Mouse (Mus musculus): Measurements from ENCODE around the gene Lipt1.

Lipt1 gene

DNA sequence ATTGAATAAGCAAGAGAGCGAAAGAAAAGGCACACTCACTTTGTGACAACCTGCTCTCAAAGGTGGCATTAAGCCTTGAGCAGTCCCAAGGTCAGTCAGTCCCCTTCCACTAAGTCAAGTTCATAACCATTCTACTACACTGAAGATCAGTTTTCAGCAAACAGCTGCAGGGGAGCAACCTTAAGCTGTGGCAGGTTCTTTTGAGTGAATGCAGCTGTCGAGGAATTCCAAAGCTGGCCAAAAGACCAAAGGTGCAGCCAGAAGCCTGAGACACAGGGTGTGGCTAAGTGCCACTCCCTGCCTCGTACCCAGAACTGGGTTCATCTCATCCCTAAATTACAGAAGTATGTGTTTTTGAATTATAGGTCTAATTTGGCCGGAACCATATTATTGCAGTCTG, 28.3 kb downstream of the Lipt1 start:
- no peak for DNase-seq (ENCODE audit: low spot score)

- DNase-seq (ENCODE audit: low spot score): no peak
Observed at GRCm38 (mm10) chr1:37900288-37900687, 28.8 kb downstream of the Lipt1 start.

DNA sequence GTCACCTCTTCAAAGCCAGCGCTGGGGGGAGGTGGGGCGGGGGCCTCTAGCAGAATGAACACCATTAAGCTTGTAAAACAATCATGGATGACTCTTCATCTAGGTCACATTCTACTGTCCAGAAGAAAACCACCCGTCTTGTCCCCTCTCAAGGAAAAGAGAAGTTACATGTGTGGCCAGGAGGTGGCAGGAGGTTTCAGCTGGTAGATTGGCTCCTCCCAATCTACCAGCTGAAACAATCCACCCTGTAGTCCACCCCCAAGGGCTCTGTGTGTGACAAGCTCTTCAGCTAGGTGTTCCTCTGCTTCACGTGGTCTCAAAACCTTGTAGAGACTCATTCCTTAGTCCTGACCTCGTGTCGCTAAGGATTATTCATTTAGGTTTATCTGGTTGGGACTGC, 31.6 kb downstream of the Lipt1 start:
- no peak for DNase-seq (ENCODE audit: low spot score)

- DNase-seq (ENCODE audit: low spot score): no peak
Observed at GRCm38 (mm10) chr1:37912751-37913150, 41.2 kb downstream of the Lipt1 start.

- no peak for DNase-seq (ENCODE audit: low spot score)
Observed at GRCm38 (mm10) chr1:37916393-37916792, 44.9 kb downstream of the Lipt1 start, which contains the start of gene Lyg2. Gene Lyg2, minus strand, starts transcription at chr1:37916493.

- no peak for DNase-seq (ENCODE audit: low spot score)
Observed at GRCm38 (mm10) chr1:37917666-37918065, 46.1 kb downstream of the Lipt1 start.

DNA sequence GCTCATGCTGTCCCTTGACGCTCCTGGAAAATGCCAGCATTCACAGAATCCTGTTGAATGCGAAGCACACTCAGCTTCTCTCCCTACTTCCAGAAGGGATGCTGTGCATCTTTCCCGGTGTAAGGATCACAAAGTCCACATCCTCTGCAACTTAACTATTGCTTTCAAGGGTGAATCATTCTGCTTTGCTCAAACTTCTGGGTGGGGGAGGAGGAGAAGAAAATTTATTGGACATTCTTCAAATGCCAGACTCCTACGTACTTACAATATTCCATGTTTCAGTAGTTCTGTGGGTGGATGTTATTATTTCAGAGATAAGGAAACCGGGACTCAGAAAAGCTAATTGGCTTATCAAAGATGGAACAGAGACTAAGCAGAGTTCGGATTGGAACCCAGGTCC, 46.6 kb downstream of the Lipt1 start:
- no peak for DNase-seq (ENCODE audit: low spot score)

DNA sequence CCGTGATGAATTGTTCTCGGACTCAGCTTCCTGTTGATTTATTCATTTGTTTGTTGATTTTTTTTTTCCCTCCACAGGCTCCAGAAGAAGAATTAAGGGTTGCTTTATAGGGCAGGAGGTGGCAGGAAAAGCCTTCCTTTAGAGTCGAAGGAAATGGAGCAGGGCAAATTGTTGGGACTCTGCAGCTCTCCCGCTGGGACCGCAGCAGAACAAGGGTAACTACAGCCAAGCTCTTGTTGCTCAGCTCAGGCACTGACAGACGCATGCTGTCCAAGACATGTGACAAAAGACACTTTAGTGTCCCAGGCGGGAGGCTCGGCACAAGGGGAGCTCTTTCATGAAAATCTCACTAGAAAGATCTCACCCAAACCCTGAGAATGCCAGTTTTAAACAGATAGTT, 51.0 kb downstream of the Lipt1 start:
- no peak for DNase-seq (ENCODE audit: low spot score)
